In the genomic region with DNA sequence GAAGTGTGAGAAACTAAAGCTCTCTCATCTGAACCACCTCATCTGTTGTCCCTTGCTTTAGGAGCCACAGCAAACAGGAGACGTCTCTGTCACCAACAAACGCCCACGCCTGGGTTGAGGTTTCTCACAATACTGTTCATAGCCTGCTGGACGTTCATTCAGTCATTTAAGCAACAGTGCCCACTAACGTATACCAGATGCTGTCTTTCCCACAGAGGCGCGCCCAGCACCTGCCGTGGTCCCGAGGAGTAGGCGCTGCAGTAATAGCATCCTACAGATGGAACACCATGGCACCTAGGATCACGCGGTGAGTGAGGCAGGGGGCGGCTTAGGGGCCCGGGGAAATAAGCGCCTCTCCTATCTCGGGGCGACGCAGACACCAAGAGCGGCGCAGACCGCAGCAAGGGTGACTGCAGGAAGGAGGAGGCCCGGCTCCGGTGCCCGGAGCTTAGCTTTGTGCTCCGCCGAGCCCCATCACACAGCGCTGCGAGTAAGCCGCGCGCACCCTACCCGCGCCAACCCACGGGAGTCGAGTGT, we compare ENCODE assay signal across 8 mouse cellular contexts. TPM values are rescaled to one million over a fixed set of nuclear protein-coding genes. Genes with fewer than 3 reads are reported as not detected.
A peak's percentile ranks its signal among the peaks of the same experiment; 100 is the strongest.
DNase-seq lines count a peak whose midpoint lies in the region; ATAC-seq and TF ChIP-seq lines count a peak whose summit lies in the region.

No protein-coding gene starts in this region.

- ATAC-seq in heart, embryonic 14.5 days (ENCODE audit: insufficient number of reproducible peaks, insufficient read depth, low FRiP score, low read depth), result peak; percentile 69
- ATAC-seq in midbrain, embryonic 11.5 days (ENCODE audit: low FRiP score), result no peak; the same call in 1 of the 2 replicates

- in situ Hi-C loops in ES-E14 (cut with MboI; ENCODE audit: low sequenced_read_pairs in 2 of 2, unreplicated experiment in 2 of 2), result no loop called here

- no peak for DNase-seq in heart, postnatal 25 days (ENCODE audit: low spot score)
- DNase-seq in ES-E14 (ENCODE audit: low read depth, low spot score), result peak; percentile 13
- peak; percentile 21 to 68 for DNase-seq in left cerebral cortex, adult 8-10 months (ENCODE audit: low spot score in 2 of 2)
- no peak for DNase-seq in midbrain, embryonic 11.5 days (ENCODE audit: low spot score, missing footprints)
- no peak for DNase-seq in urinary bladder, postnatal 36 days (ENCODE audit: low spot score in 2 of 2)
- DNase-seq in thymus, postnatal 0 days (ENCODE audit: low spot score), result no peak

- H3K4me2 ChIP-seq in heart, embryonic 14.5 days (ENCODE audit: low read length), result peak overlapping the region; percentile 73
- peak overlapping the region; percentile 71 for H3K4me2 ChIP-seq in midbrain, embryonic 11.5 days

- peak overlapping the region; percentile 67 to 73; a peak in 3 of 4 replicates for H3K27ac ChIP-seq in heart, embryonic 14.5 days (replicated peaks in 1 of 2; ENCODE audit: control insufficient read depth in 1 of 2, insufficient read depth in 1 of 2, low read depth in 2 of 2, low read length in 2 of 2)
- H3K27ac ChIP-seq in ES-E14 (ENCODE audit: insufficient read depth, low read depth, low read length, poor library complexity, severe bottlenecking), result no peak overlapping the region
- H3K27ac ChIP-seq in midbrain, embryonic 11.5 days (ENCODE audit: low read depth, low read length), result no peak overlapping the region

- intact Hi-C loops in heart, postnatal 25 days (cut with DNase I), result loop anchor here (5.0 to 10.0 kb wide), 2 partner anchors 37 to 395 kb away; partner anchors contain the start of gene Msx1

- H3K4me1 ChIP-seq in heart, embryonic 14.5 days (ENCODE audit: control insufficient read depth in 2 of 2, insufficient read depth in 2 of 2, low read length in 2 of 2), result peaks cover 9 to 15% of the 10 kb centered on the region in 2 experiments
- H3K4me1 ChIP-seq in ES-E14 (ENCODE audit: control insufficient read depth in 2 of 2, insufficient read depth in 2 of 2, low read length in 2 of 2, poor library complexity in 1 of 2), result peaks cover 0 to 2% of the 10 kb centered on the region in 2 experiments; a peak in 3 of 4 replicates
- H3K4me1 ChIP-seq in erythroblast, embryonic 14.5 days (ENCODE audit: control insufficient read depth), result peaks cover 36% of the 10 kb centered on the region
- peaks cover 13% of the 10 kb centered on the region for H3K4me1 ChIP-seq in midbrain, embryonic 11.5 days (ENCODE audit: control insufficient read depth, insufficient read depth, low read length)

- no peaks in the 10 kb centered on the region for H3K27me3 ChIP-seq in heart, embryonic 14.5 days (ENCODE audit: control insufficient read depth, insufficient read depth, low read length)
- H3K27me3 ChIP-seq in erythroblast, embryonic 14.5 days (ENCODE audit: control insufficient read depth), result no peaks in the 10 kb centered on the region
- no peaks in the 10 kb centered on the region for H3K27me3 ChIP-seq in midbrain, embryonic 11.5 days (ENCODE audit: control insufficient read depth, insufficient read depth, low read length)

- H3K9me3 ChIP-seq in heart, embryonic 14.5 days (ENCODE audit: control insufficient read depth, low read length), result no peaks in the 10 kb centered on the region
- no peaks in the 10 kb centered on the region for H3K9me3 ChIP-seq in ES-E14 (ENCODE audit: control insufficient read depth, insufficient read depth, low read depth, low read length)
- no peaks in the 10 kb centered on the region for H3K9me3 ChIP-seq in erythroblast, embryonic 14.5 days (ENCODE audit: control insufficient read depth, low read length)
- H3K9me3 ChIP-seq in midbrain, embryonic 11.5 days (ENCODE audit: control insufficient read depth, low read length), result no peaks in the 10 kb centered on the region

- H3K4me3 ChIP-seq in heart, embryonic 14.5 days (ENCODE audit: control insufficient read depth in 1 of 2, insufficient read depth in 1 of 2, low read depth in 1 of 2, low read length in 2 of 2), result peak overlapping the region; percentile 85 to 86
- H3K4me3 ChIP-seq in ES-E14 (ENCODE audit: insufficient read depth in 1 of 2, low read depth in 1 of 2, low read length in 2 of 2, poor library complexity in 1 of 2, severe bottlenecking in 1 of 2), result peak overlapping the region; percentile 95 to 97
- peak overlapping the region; percentile 85 for H3K4me3 ChIP-seq in erythroblast, embryonic 14.5 days (replicated peaks)
- peak overlapping the region; percentile 77 for H3K4me3 ChIP-seq in midbrain, embryonic 11.5 days (ENCODE audit: low read depth, low read length)

- H3K36me3 ChIP-seq in heart, embryonic 14.5 days (ENCODE audit: control insufficient read depth, insufficient read depth, low read length), result peaks cover 42% of the 10 kb centered on the region
- H3K36me3 ChIP-seq in ES-E14 (ENCODE audit: control insufficient read depth, insufficient read depth, low read length, poor library complexity, severe bottlenecking), result peaks cover 12% of the 10 kb centered on the region; the same call in 1 of the 2 replicates
- peaks cover 40% of the 10 kb centered on the region for H3K36me3 ChIP-seq in erythroblast, embryonic 14.5 days (ENCODE audit: control insufficient read depth)
- H3K36me3 ChIP-seq in midbrain, embryonic 11.5 days (ENCODE audit: control insufficient read depth, insufficient read depth, low read length), result 0 out of 2 replicates have a peak, but pooled peaks cover 11% of the 10 kb centered on the region

- 2% methylated on average over 35 of the region's 35 CpGs for WGBS in heart, embryonic 14.5 days
- 2% methylated on average over 33 of the region's 35 CpGs for WGBS in midbrain, embryonic 11.5 days

- H3K9ac ChIP-seq in heart, embryonic 14.5 days (ENCODE audit: low read length), result peak overlapping the region; percentile 90
- H3K9ac ChIP-seq in ES-E14 (ENCODE audit: insufficient read depth, low read depth, low read length, poor library complexity, severe bottlenecking), result peak overlapping the region; percentile 99
- peak overlapping the region; percentile 87 for H3K9ac ChIP-seq in midbrain, embryonic 11.5 days (ENCODE audit: low read length)

TF ChIP-seq in ES-E14, 5 proteins besides CTCF, POLR2A, EP300 and RAD21:
- TF ChIP-seq ZC3H11A (IDR thresholded peaks at IDR 0.05; ENCODE audit: borderline replicate concordance, low read depth, low read length) (no peak), MAFK (IDR thresholded peaks at IDR 0.05; ENCODE audit: insufficient read depth, low read depth, low read length) (no peak), ZNF384 (IDR thresholded peaks at IDR 0.05; ENCODE audit: low read depth, low read length) (no peak), CHD2 (IDR thresholded peaks at IDR 0.05; ENCODE audit: low read depth, low read length) (no peak)

RNA-seq across cellular contexts. Expression of gene Zbtb49, which starts 0.4 kb away (rescaled TPM):
- 6.5 and 7.5 TPM in 2 replicates for polyA plus RNA-seq in heart, embryonic 14.5 days (2014; fragmentation: Nextera tagmentation; extraction: Ambion mirVana)
- total RNA-seq in heart, postnatal 25 days (2021), result 1 to 10 TPM; 3.7 to 4.0 TPM
- 18.3 and 23.8 TPM in 2 replicates for total RNA-seq in ES-E14 (2012; rRNA removed)
- 0.25 and 0.38 TPM in 2 replicates for polyA plus RNA-seq in erythroblast, embryonic 14.5 days (2012)
- 10 to 100 TPM; 16.7 to 22.0 (median 20.8) TPM for total RNA-seq in left cerebral cortex, adult 8-10 months (2022)
- 13.5 and 17.8 TPM in 2 replicates for polyA plus RNA-seq in midbrain, embryonic 11.5 days (2014; fragmentation: Nextera tagmentation; extraction: Ambion mirVana)
- 9.8 and 13.0 TPM in 2 replicates for polyA plus RNA-seq in thymus, postnatal 0 days (2015; fragmentation: Nextera tagmentation; extraction: Ambion mirVana)

RNA-seq across cellular contexts. Expression of gene Lyar, which starts 0.4 kb away (rescaled TPM):
- polyA plus RNA-seq in heart, embryonic 14.5 days (2014; fragmentation: Nextera tagmentation; extraction: Ambion mirVana), result 35.2 and 39.9 TPM in 2 replicates
- total RNA-seq in heart, postnatal 25 days (2021), result 10 to 100 TPM; 14.4 to 15.8 TPM
- total RNA-seq in ES-E14 (2012; rRNA removed), result 93.2 and 124 TPM in 2 replicates
- polyA plus RNA-seq in erythroblast, embryonic 14.5 days (2012), result 3.8 and 4.8 TPM in 2 replicates
- 10 to 100 TPM in 3 of 4 experiments, 1 to 10 TPM in 1; 8.1 to 15.0 (median 11.0) TPM for total RNA-seq in left cerebral cortex, adult 8-10 months (2022)
- polyA plus RNA-seq in midbrain, embryonic 11.5 days (2014; fragmentation: Nextera tagmentation; extraction: Ambion mirVana), result 129 and 143 TPM in 2 replicates
- polyA plus RNA-seq in thymus, postnatal 0 days (2015; fragmentation: Nextera tagmentation; extraction: Ambion mirVana), result 113 and 144 TPM in 2 replicates

RNA-seq across cellular contexts. Expression of gene Tmem128, which starts 40.1 kb away (rescaled TPM):
- polyA plus RNA-seq in heart, embryonic 14.5 days (2014; fragmentation: Nextera tagmentation; extraction: Ambion mirVana), result 44.9 and 52.9 TPM in 2 replicates
- 10 to 100 TPM; 12.5 to 14.3 TPM for total RNA-seq in heart, postnatal 25 days (2021)
- total RNA-seq in ES-E14 (2012; rRNA removed), result 47.7 and 62.5 TPM in 2 replicates
- 4.4 and 5.6 TPM in 2 replicates for polyA plus RNA-seq in erythroblast, embryonic 14.5 days (2012)
- total RNA-seq in left cerebral cortex, adult 8-10 months (2022), result 10 to 100 TPM; 29.3 to 31.0 (median 29.8) TPM
- 104 and 116 TPM in 2 replicates for polyA plus RNA-seq in midbrain, embryonic 11.5 days (2014; fragmentation: Nextera tagmentation; extraction: Ambion mirVana)
- polyA plus RNA-seq in thymus, postnatal 0 days (2015; fragmentation: Nextera tagmentation; extraction: Ambion mirVana), result 103 and 126 TPM in 2 replicates

RNA-seq across cellular contexts. Expression of gene Otop1, which starts 55.9 kb away (rescaled TPM):
- not detected in 2 replicates for polyA plus RNA-seq in heart, embryonic 14.5 days (2014; fragmentation: Nextera tagmentation; extraction: Ambion mirVana)
- total RNA-seq in heart, postnatal 25 days (2021), result under 1 TPM; 0.36 to 0.78 TPM
- total RNA-seq in ES-E14 (2012; rRNA removed), result 1.2 and 1.5 TPM in 2 replicates
- polyA plus RNA-seq in erythroblast, embryonic 14.5 days (2012), result not detected in 2 replicates
- not detected for total RNA-seq in left cerebral cortex, adult 8-10 months (2022)
- polyA plus RNA-seq in midbrain, embryonic 11.5 days (2014; fragmentation: Nextera tagmentation; extraction: Ambion mirVana), result 0.07 TPM in 1 of 2 replicates, not detected in the other
- polyA plus RNA-seq in thymus, postnatal 0 days (2015; fragmentation: Nextera tagmentation; extraction: Ambion mirVana), result 0.06 and 0.08 TPM in 2 replicates

Comparison
In these comparisons a context has a peak if more than half of its experiments do, and no peak if none do; other contexts are left out.
1. H3K27ac ChIP-seq: peak in heart, embryonic 14.5 days (2 of 2); none in ES-E14 (single experiment) and midbrain, embryonic 11.5 days (single experiment).
2. DNase-seq: peak in ES-E14 (single experiment) and left cerebral cortex, adult 8-10 months (2 of 2); none in heart, postnatal 25 days (single experiment), midbrain, embryonic 11.5 days (single experiment), urinary bladder, postnatal 36 days (0 of 2) and thymus, postnatal 0 days (single experiment).
3. Peak in every context shown above with its lines, with median percentiles within 50 percentile points of each other: H3K4me3 ChIP-seq and H3K9ac ChIP-seq.